Mouse (Mus musculus) erythroblast, embryonic 14.5 days (primary cell): Measurements from ENCODE around the gene Ptprg. TPM values are rescaled to one million over a fixed set of nuclear protein-coding genes. Genes with fewer than 3 reads are reported as not detected.

Experiments
- H3K27me3 ChIP-seq: 2 replicates; pipeline ENCODE4 v1.6.1; 2012; ENCODE audit warnings: inconsistent platforms; ENCODE audit not compliant: control insufficient read depth
- H3K36me3 ChIP-seq: 2 replicates; pipeline ENCODE4 v1.6.1; 2012; ENCODE audit warnings: mild to moderate bottlenecking, inconsistent platforms; ENCODE audit not compliant: control insufficient read depth
- H3K4me1 ChIP-seq: 2 replicates; pipeline ENCODE4 v1.6.1; 2012; ENCODE audit warnings: inconsistent platforms; ENCODE audit not compliant: control insufficient read depth
- H3K4me3 ChIP-seq: replicated peaks from 2 replicates; pipeline ENCODE3; 2012; ENCODE audit warnings: moderate library complexity, mild to moderate bottlenecking, inconsistent platforms
- H3K9me3 ChIP-seq: 2 replicates; pipeline ENCODE4 v1.6.1; 2012; ENCODE audit warnings: low read length, inconsistent platforms, mixed read lengths; ENCODE audit not compliant: control insufficient read depth
- GATA1 ChIP-seq: IDR thresholded peaks from 2 replicates; pipeline ENCODE4 v1.6.1; 2012; ENCODE audit warnings: low read length, inconsistent platforms, mixed read lengths
- TAL1 ChIP-seq: IDR thresholded peaks from 3 replicates; pipeline ENCODE4 v1.6.1; 2012; ENCODE audit warnings: low read length, inconsistent platforms, mixed read lengths
- polyA plus RNA-seq: library from polyadenylated mRNA; stranded (reverse); fragments of >175 nt; gene quantifications from 2 replicates; pipeline ENCODE4 v1.2.3, GENCODE M21; 2012

The Ptprg gene
- polyA plus RNA-seq, 1 experiment, result not detected

- Histone ChIP-seq H3K4me1 (no peaks in the 10 kb centered on the region), H3K9me3 (no peaks in the 10 kb centered on the region), H3K36me3 (no peaks in the 10 kb centered on the region), H3K27me3 (no peaks in the 10 kb centered on the region), H3K4me3 (no peak overlapping the region)
- TF ChIP-seq GATA1, result no peak
- no peak for TF ChIP-seq TAL1
Measured at GRCm38 (mm10) chr14:11881082-11881481, 327.8 kb downstream of the Ptprg start.

- Histone ChIP-seq H3K4me3 (no peak overlapping the region), H3K36me3 (no peaks in the 10 kb centered on the region), H3K27me3 (no peaks in the 10 kb centered on the region), H3K4me1 (no peaks in the 10 kb centered on the region), H3K9me3 (no peaks in the 10 kb centered on the region)
- TF ChIP-seq TAL1 (no peak), GATA1 (no peak)
Measured at GRCm38 (mm10) chr14:11883142-11883921, 330.0 kb downstream of the Ptprg start.

- Histone ChIP-seq H3K27me3 (no peaks in the 10 kb centered on the region), H3K9me3 (no peaks in the 10 kb centered on the region), H3K4me3 (no peak overlapping the region), H3K36me3 (no peaks in the 10 kb centered on the region), H3K4me1 (no peaks in the 10 kb centered on the region)
- no peak for TF ChIP-seq TAL1
- TF ChIP-seq GATA1, result no peak
Measured at GRCm38 (mm10) chr14:11883995-11884394, 330.7 kb downstream of the Ptprg start.

GRCm38 (mm10) chr14:11886417-11886816, 333.1 kb downstream of the Ptprg start:
- H3K4me1 ChIP-seq, result no peaks in the 10 kb centered on the region
- H3K9me3 ChIP-seq, result no peaks in the 10 kb centered on the region
- TF ChIP-seq GATA1 (no peak), TAL1 (no peak)
- H3K36me3 ChIP-seq, result no peaks in the 10 kb centered on the region
- H3K4me3 ChIP-seq, result no peak overlapping the region
- H3K27me3 ChIP-seq, result no peaks in the 10 kb centered on the region

GRCm38 (mm10) chr14:11890890-11891289, 337.6 kb downstream of the Ptprg start:
- Histone ChIP-seq H3K36me3 (no peaks in the 10 kb centered on the region), H3K4me1 (no peaks in the 10 kb centered on the region), H3K9me3 (no peaks in the 10 kb centered on the region), H3K4me3 (no peak overlapping the region), H3K27me3 (no peaks in the 10 kb centered on the region)
- TF ChIP-seq TAL1, result no peak
- TF ChIP-seq GATA1, result no peak

- Histone ChIP-seq H3K9me3 (no peaks in the 10 kb centered on the region), H3K4me1 (no peaks in the 10 kb centered on the region), H3K27me3 (no peaks in the 10 kb centered on the region), H3K36me3 (no peaks in the 10 kb centered on the region), H3K4me3 (no peak overlapping the region)
- TF ChIP-seq GATA1, result no peak
- no peak for TF ChIP-seq TAL1
Measured at GRCm38 (mm10) chr14:11892621-11893020, 339.3 kb downstream of the Ptprg start.

- TF ChIP-seq GATA1, result no peak
- no peak for TF ChIP-seq TAL1
- no peaks in the 10 kb centered on the region for H3K4me1 ChIP-seq
- H3K27me3 ChIP-seq, result no peaks in the 10 kb centered on the region
Measured at GRCm38 (mm10) chr14:11895486-11895885, 342.2 kb downstream of the Ptprg start.

GRCm38 (mm10) chr14:11902794-11903193, 349.5 kb downstream of the Ptprg start:
- TF ChIP-seq TAL1 (no peak), GATA1 (no peak)
- Histone ChIP-seq H3K9me3 (no peaks in the 10 kb centered on the region), H3K4me1 (no peaks in the 10 kb centered on the region), H3K4me3 (no peak overlapping the region), H3K36me3 (no peaks in the 10 kb centered on the region), H3K27me3 (no peaks in the 10 kb centered on the region)

More at GRCm38 (mm10) chr14:11895486-11895885, 342.2 kb downstream of the Ptprg start:
- H3K36me3 ChIP-seq, result no peaks in the 10 kb centered on the region
- H3K4me3 ChIP-seq, result no peak overlapping the region
- H3K9me3 ChIP-seq, result no peaks in the 10 kb centered on the region

GRCm38 (mm10) chr14:11906130-11906675, 352.9 kb downstream of the Ptprg start:
- H3K36me3 ChIP-seq, result no peaks in the 10 kb centered on the region
- H3K4me3 ChIP-seq, result no peak overlapping the region
- TF ChIP-seq GATA1 (no peak), TAL1 (no peak)
- H3K27me3 ChIP-seq, result no peaks in the 10 kb centered on the region
- H3K4me1 ChIP-seq, result no peaks in the 10 kb centered on the region
- H3K9me3 ChIP-seq, result no peaks in the 10 kb centered on the region

GRCm38 (mm10) chr14:11912253-11912652, 358.9 kb downstream of the Ptprg start:
- TF ChIP-seq TAL1 (no peak), GATA1 (no peak)
- Histone ChIP-seq H3K36me3 (no peaks in the 10 kb centered on the region), H3K27me3 (no peaks in the 10 kb centered on the region), H3K4me1 (no peaks in the 10 kb centered on the region), H3K9me3 (no peaks in the 10 kb centered on the region), H3K4me3 (no peak overlapping the region)
